Mouse (Mus musculus) megakaryocyte, embryonic 14.5 days (primary cell): ENCODE results near the gene Cyp11a1. TPM values are rescaled to one million over a fixed set of nuclear protein-coding genes. Genes with fewer than 3 reads are reported as not detected.

Experiments
- H3K27me3 ChIP-seq: replicated peaks from 2 replicates; pipeline ENCODE3; 2012; ENCODE audit warnings: inconsistent platforms
- H3K36me3 ChIP-seq: replicated peaks from 2 replicates; pipeline ENCODE3; 2012; ENCODE audit warnings: low read length, inconsistent platforms, mixed read lengths
- H3K4me1 ChIP-seq: 2 replicates; pipeline ENCODE4 v1.6.1; 2012; ENCODE audit warnings: inconsistent platforms
- H3K4me3 ChIP-seq: replicated peaks from 2 replicates; pipeline ENCODE3; 2012; ENCODE audit warnings: moderate library complexity, mild to moderate bottlenecking, inconsistent platforms
- H3K9me3 ChIP-seq: 2 replicates; pipeline ENCODE4 v1.6.1; 2012; ENCODE audit warnings: inconsistent platforms
- FLI1 ChIP-seq: IDR thresholded peaks from 2 replicates; pipeline ENCODE4 v1.6.1; 2012; ENCODE audit warnings: low read length, inconsistent platforms, mixed read lengths
- GATA1 ChIP-seq: IDR thresholded peaks from 3 replicates; pipeline ENCODE4 v1.6.1; 2012; ENCODE audit warnings: mixed read lengths, low read length, inconsistent platforms, borderline replicate concordance
- polyA plus RNA-seq: library from polyadenylated mRNA; stranded (reverse); fragments of >175 nt; gene quantifications from 2 replicates; pipeline ENCODE4 v1.2.3, GENCODE M21; 2012; ENCODE audit warnings: low replicate concordance; ENCODE audit not compliant: insufficient read depth

Cyp11a1 gene
- polyA plus RNA-seq, 1 experiment, result 7.5 TPM

DNA sequence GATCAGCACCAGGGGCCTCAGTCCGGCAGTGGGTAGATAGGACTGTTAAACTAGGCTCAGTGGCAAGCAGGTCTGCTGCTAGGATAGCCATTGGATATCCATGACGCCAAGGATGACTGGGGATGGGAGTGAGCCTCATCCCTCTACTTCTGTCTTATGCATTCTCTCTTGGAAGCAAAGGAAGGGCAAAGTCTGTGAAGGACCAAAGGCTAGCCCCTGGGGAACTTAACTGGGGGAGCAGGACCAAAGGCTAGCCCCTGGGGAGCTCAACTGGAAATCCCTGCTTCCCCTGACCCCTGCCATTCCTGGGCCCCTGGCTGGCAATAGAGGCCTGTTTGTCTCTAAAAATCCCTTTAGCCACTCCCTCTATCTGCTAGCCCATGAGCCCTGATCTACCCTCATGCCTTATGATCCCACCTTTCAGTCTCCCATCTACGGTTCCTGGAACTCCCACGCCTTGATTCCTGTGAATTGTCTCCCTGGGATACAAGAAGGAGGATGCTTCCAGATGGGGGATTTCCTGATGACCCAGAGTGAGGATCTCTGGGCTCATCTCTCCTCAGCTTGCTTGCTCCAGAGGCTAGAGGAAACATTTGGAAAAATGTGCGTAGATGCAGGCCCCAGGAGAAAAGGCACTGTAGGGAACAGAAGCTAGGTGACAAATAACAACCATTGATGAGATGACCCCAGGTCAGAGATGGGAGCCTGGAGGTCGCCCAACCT lies 41.5 kb upstream of the Cyp11a1 start:
- no peak for TF ChIP-seq GATA1
- TF ChIP-seq FLI1, result no peak
- Histone ChIP-seq H3K9me3 (no peaks in the 10 kb centered on the region), H3K36me3 (peaks cover 39% of the 10 kb centered on the region), H3K27me3 (peaks cover 1% of the 10 kb centered on the region), H3K4me1 (peaks cover 54% of the 10 kb centered on the region), H3K4me3 (no peak overlapping the region)

DNA sequence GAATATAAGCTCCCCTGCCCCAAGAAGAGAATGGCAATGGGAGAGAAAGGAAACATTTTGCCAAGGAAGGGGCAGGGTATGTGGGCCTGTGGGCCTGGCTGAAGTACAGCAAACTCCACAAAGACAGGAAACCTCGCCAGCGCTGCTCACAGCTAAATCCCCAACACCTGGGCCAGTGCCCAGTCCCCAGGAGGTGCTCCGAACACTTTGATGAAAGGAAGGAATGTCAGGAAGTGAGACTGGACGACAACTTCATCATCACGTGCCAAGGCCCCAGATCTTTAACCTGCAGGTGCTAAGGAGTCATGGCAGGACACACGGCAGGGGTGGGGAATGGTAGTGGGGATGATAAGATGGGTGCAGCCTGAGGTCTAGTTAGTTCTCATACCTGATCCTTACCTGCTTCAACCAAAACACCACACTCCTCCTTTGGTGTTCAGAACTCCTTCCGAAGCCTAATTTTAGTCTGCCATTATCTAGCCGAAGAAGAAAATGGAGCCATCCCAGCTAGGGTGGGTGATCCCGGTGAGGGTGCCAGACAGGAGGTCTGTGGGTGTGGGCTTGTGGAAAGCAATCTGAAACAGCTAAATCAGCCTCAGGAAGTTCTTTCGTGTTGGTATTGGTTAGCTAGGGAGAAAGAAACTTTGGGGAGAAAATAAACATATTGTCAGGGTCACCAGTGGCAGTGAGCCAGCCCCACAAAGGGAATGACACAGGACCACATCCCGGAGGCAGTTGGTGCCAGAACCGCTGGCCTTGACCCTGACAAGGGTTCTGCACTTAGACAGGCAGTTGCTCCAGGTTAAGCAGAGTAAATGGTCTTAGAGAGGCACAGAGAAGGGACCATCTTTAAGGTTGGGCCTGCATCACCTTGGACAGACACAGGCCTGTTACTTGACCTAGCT lies 40.7 kb upstream of the Cyp11a1 start:
- Histone ChIP-seq H3K36me3 (peaks cover 31% of the 10 kb centered on the region), H3K27me3 (peaks cover 1% of the 10 kb centered on the region), H3K4me3 (no peak overlapping the region), H3K9me3 (no peaks in the 10 kb centered on the region), H3K4me1 (peaks cover 63% of the 10 kb centered on the region)
- TF ChIP-seq FLI1, result no peak

DNA sequence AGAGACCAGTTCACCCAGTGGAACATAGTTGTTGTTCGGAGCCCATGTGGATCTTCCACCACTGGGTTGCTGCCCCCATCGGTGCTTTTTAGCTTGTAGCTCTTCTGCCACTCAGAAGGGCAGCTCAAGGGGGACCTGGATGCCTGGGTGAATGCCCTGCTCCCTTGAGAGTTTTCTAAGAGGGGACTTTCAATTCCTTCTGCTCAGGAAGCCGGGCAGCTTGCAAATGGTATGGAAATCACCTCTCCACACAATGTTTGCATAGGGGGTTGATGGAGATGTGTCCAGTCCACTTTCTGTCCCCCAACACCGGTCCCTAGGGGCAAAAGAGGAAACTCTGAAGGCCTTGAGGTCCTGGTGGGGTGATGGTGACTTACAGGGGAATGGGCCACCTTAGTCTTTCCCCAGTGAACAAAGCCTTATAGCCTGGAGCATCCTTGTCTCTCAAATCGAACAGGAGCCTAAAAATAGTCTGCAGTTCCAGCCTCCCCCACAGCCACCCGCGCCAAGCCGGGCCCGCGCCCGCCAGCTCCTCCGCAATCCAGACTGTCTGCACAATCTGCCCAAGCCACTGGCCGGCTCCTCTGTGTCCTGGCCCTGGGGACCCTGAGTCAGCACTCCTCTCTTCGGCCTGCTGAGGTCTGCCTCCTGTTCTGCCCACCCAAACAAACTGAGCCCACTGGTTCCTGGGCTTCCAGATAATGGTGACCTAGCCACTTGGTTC lies 38.8 kb upstream of the Cyp11a1 start:
- Histone ChIP-seq H3K36me3 (peaks cover 13% of the 10 kb centered on the region), H3K27me3 (peaks cover 7% of the 10 kb centered on the region), H3K4me1 (peaks cover 74% of the 10 kb centered on the region), H3K4me3 (no peak overlapping the region), H3K9me3 (no peaks in the 10 kb centered on the region)
- TF ChIP-seq GATA1 (no peak), FLI1 (no peak)

- peaks cover 75% of the 10 kb centered on the region for H3K4me1 ChIP-seq
- no peaks in the 10 kb centered on the region for H3K9me3 ChIP-seq
- H3K4me3 ChIP-seq, result peak overlapping the region; percentile 38
- H3K27me3 ChIP-seq, result peaks cover 11% of the 10 kb centered on the region
- H3K36me3 ChIP-seq, result peaks cover 5% of the 10 kb centered on the region
- TF ChIP-seq FLI1, result no peak
- no peak for TF ChIP-seq GATA1
Observed at GRCm38 (mm10) chr9:57968166-57968771, 37.9 kb upstream of the Cyp11a1 start.

DNA sequence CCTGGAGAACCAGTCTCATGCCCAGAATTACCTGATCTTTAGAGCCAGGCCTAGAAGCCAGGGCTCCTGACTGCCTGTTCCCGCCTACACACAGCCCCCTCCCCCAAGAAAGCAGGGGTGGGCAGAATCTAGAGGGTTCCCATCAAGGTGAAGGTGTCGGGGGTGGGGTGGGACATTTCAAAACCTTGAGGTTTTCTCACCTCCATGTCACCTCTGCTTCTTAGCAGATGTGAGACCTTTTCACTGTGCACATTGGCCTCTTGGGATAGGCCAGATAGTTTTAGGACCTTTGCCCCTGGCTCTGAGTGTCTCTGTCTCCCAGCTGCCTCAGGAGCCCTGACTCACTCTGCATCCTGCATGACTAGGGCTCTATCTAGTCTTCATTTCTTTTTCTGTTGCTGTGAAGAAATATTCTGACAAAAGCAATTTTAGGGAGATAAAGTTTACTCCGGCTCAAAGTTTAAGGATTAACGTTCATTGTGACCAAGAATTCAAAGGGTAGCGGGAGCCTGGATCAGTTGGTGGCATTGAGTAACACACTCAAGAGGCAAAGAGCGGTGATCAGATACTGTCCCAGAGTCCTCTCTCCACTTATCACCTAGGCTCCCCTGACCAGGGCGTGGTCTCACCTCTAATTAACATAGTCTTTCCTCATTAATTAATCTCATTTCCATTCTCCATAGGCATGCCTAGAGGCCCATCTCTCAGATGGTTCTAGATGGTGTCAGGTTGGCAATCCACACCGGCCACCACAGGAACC lies 37.2 kb upstream of the Cyp11a1 start:
- peaks cover 4% of the 10 kb centered on the region for H3K36me3 ChIP-seq
- TF ChIP-seq FLI1 (no peak), GATA1 (no peak)
- H3K9me3 ChIP-seq, result no peaks in the 10 kb centered on the region
- peak overlapping the region; percentile 38 for H3K4me3 ChIP-seq
- H3K27me3 ChIP-seq, result peaks cover 14% of the 10 kb centered on the region
- peaks cover 71% of the 10 kb centered on the region for H3K4me1 ChIP-seq

DNA sequence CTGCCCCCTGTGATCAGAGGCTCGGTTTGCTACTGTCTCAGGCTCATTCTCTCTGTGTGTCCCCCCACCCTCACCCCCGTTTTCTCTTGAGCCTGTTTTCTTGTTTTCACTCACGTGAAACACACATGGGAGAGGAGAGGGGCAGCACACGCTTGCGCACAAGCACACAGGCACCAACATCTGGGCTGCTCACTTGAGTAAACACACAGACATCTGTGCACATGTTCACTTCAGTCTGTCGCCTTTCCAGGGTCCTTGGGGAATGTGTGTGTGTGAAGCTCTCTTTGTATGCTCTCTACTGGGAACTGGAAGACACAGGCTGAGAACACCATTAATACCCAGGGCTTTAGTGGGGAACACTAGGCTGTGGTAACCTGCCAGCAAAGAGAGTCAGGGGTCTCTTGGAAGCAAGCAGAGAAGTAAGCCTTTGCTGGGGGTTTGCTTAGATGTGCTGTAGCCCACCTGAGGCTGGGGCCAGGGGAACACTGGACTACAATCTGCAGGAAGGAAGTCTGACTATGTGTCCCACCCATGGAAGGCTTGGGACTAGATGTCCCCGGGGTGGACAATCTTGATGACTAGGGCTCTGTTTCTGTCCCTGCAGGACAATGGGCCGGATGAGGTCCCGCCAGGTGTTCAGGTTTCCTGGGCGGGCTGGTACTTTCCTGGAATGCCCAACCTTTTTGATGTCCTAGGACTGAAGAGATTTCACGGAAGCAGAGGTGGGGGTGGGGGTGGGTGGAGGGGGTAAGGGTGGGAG lies 36.3 kb upstream of the Cyp11a1 start:
- Histone ChIP-seq H3K4me3 (peak overlapping the region; percentile 2), H3K4me1 (peaks cover 69% of the 10 kb centered on the region), H3K36me3 (no peaks in the 10 kb centered on the region), H3K9me3 (no peaks in the 10 kb centered on the region), H3K27me3 (peaks cover 19% of the 10 kb centered on the region)
- no peak for TF ChIP-seq GATA1
- TF ChIP-seq FLI1, result no peak

GRCm38 (mm10) chr9:57971413-57971812 lies 34.8 kb upstream of the Cyp11a1 start:
- peaks cover 69% of the 10 kb centered on the region for H3K4me1 ChIP-seq
- H3K36me3 ChIP-seq, result no peaks in the 10 kb centered on the region
- H3K4me3 ChIP-seq, result no peak overlapping the region
- H3K9me3 ChIP-seq, result peaks cover 4% of the 10 kb centered on the region; the same call in 1 of the 2 replicates
- H3K27me3 ChIP-seq, result peaks cover 25% of the 10 kb centered on the region
- TF ChIP-seq GATA1, result no peak
- TF ChIP-seq FLI1, result no peak

DNA sequence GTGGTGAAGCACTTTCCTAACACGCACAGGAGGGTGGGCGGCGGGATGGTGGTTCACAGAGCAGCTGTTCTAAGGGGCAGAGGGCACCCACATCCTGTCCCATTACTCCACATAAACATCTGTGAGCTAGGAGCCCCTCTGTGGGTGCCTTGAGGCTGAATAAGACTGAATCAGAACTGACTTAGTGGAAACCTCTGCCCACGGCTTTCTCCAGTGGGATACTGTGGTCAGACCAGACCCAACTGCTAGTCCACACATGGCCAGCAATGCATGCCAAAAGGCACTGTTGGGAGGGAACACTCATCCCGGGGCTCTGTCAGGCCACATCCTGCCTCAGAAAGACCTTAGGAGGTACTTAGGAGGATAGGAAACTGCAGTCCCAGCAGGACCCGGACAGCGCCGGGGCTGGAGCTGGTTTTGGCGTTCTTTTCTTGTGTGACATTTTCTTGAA lies 34.0 kb upstream of the Cyp11a1 start:
- Histone ChIP-seq H3K27me3 (peaks cover 31% of the 10 kb centered on the region), H3K36me3 (no peaks in the 10 kb centered on the region), H3K9me3 (peaks cover 12% of the 10 kb centered on the region), H3K4me3 (no peak overlapping the region), H3K4me1 (peaks cover 69% of the 10 kb centered on the region)
- TF ChIP-seq GATA1 (no peak), FLI1 (no peak)
